Comparison of ENCODE assay signal across 13 mouse cellular contexts in genomic region chr17:26046253-26046997, GRCm38 (mm10). TPM values are rescaled to one million over a fixed set of nuclear protein-coding genes. Genes with fewer than 3 reads are reported as not detected.
DNase-seq lines count a peak whose midpoint lies in the region; TF ChIP-seq lines count a peak whose summit lies in the region.
"Had no signal": no experiment of that assay in that cellular context is flagged by ENCODE, and none has a peak within 500 bp of the region (broad histone marks: within the 10 kb centered on the region; RNA-seq: fewer than 3 reads in every experiment).

No protein-coding gene starts in this region.

- intact Hi-C loops in gastrocnemius, adult 2 months (cut with DNase I), result no loop called here
- intact Hi-C loops in left cerebral cortex, adult 2 months (cut with DNase I), result no loop called here

- no peak for TF ChIP-seq CTCF in gastrocnemius, adult 2 months (IDR thresholded peaks at IDR 0.05)
- no peak for TF ChIP-seq CTCF in left cerebral cortex, adult 2 months (IDR thresholded peaks at IDR 0.05)

- peak overlapping the region; percentile 50 for H3K27ac ChIP-seq in gastrocnemius, adult 2 months
- H3K27ac ChIP-seq in left cerebral cortex, adult 2 months, result peak overlapping the region; percentile 62
- H3K27ac ChIP-seq: liver, embryonic 13.5 days had no signal

- no peak for DNase-seq in gastrocnemius, adult 2 months
- DNase-seq in gastrocnemius, postnatal 4 days (ENCODE audit: low spot score in 2 of 2), result no peak
- DNase-seq in left cerebral cortex, adult 2 months (ENCODE audit: extremely low spot score in 1 of 2, low spot score in 2 of 2), result no peak
- DNase-seq in left cerebral cortex, adult 11 months (ENCODE audit: low spot score), result no peak
- DNase-seq in cerebellum, adult 18-20 months, result peak; percentile 62 to 76
- DNase-seq in cerebellum, postnatal 36 days, result peak; percentile 51 to 61
- no peak for DNase-seq in thymus, postnatal 36 days
- DNase-seq: adrenal gland, postnatal 36 days; kidney, adult 2 months; left cerebral cortex, postnatal 4 days; liver, embryonic 13.5 days; right cerebral cortex, postnatal 25 days; thymus, adult 2 months had no signal

- no peak overlapping the region for H3K4me3 ChIP-seq in gastrocnemius, adult 2 months
- H3K4me3 ChIP-seq in left cerebral cortex, adult 2 months, result no peak overlapping the region
- H3K4me3 ChIP-seq: liver, embryonic 13.5 days had no signal

RNA-seq across cellular contexts. Expression of gene Rab11fip3, which starts 22.9 kb away (rescaled TPM):
- total RNA-seq in gastrocnemius, adult 2 months (2021), result 10 to 100 TPM; 76.3 to 92.0 TPM
- total RNA-seq in gastrocnemius, postnatal 4 days (2021), result 10 to 100 TPM; 36.8 to 41.4 TPM
- 100 to 1,000 TPM; 114 to 119 TPM for total RNA-seq in left cerebral cortex, adult 2 months (2021)

RNA-seq across cellular contexts. Expression of gene Decr2, which starts 43.7 kb away (rescaled TPM):
- total RNA-seq in gastrocnemius, adult 2 months (2021), result 1 to 10 TPM; 2.1 to 3.0 TPM
- total RNA-seq in gastrocnemius, postnatal 4 days (2021), result 10 to 100 TPM in 1 of 2 experiments, 1 to 10 TPM in 1; 9.2 to 12.9 TPM
- 10 to 100 TPM; 28.5 to 31.5 TPM for total RNA-seq in left cerebral cortex, adult 2 months (2021)

RNA-seq across cellular contexts. Expression of gene Nme4, which starts 49.0 kb away (rescaled TPM):
- 1 to 10 TPM; 1.6 to 2.5 TPM for total RNA-seq in gastrocnemius, adult 2 months (2021)
- total RNA-seq in gastrocnemius, postnatal 4 days (2021), result 10 to 100 TPM; 13.5 to 18.3 TPM
- total RNA-seq in left cerebral cortex, adult 2 months (2021), result 1 to 10 TPM; 3.6 to 4.2 TPM

Comparison
In these comparisons a context has a peak if more than half of its experiments do, and no peak if none do; other contexts are left out.
1. DNase-seq: peak in cerebellum, adult 18-20 months (2 of 2) and cerebellum, postnatal 36 days (2 of 2); none in gastrocnemius, adult 2 months (single experiment), gastrocnemius, postnatal 4 days (0 of 2), left cerebral cortex, adult 2 months (0 of 2), left cerebral cortex, adult 11 months (single experiment) and thymus, postnatal 36 days (0 of 2).